Mouse (Mus musculus): ENCODE measurements at regions not wholly inside any gene's neighbourhood (a gene's known extent, or its start where the extent isn't known, plus 50 kb on each side); places are given as distances from the start of the nearest gene placed in this dataset.
"Not testable (repeated sequence)": the region's sequence is repeated elsewhere in the genome, so short reads cannot be mapped to it uniquely, and the experiment has no call there.

GRCm38 (mm10) chr6:60657117-60657911 lies 172.3 kb downstream of the Snca start:
- DNase-seq (ENCODE audit: low spot score) = no peak

- not testable (repeated sequence) for DNase-seq (ENCODE audit: low spot score)
Observed at GRCm38 (mm10) chr6:60646983-60647617, 182.6 kb downstream of the Snca start.

DNA sequence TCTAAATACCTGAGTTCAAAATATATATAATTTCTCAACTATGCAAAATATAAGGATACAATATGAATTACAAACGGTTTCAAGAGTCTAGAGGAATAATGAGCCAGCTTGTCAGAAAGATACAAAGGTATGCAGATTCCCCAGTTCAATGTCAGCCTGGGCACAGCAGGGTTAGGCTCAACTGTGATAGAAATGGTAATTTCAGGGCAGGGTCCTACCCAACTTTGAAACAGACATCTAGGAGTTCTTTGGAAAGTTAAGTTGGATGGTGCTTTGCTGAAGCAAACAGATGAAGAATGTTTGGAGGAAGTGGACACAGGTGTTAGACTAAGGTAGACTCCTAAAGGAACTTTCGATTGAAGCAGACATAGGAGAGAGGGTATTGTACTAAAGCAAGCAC lies 187.4 kb downstream of the Snca start:
- no peak for DNase-seq (ENCODE audit: low spot score)

- DNase-seq (ENCODE audit: low spot score) = no peak
Observed at GRCm38 (mm10) chr6:60616313-60616712, 213.3 kb downstream of the Snca start.

DNA sequence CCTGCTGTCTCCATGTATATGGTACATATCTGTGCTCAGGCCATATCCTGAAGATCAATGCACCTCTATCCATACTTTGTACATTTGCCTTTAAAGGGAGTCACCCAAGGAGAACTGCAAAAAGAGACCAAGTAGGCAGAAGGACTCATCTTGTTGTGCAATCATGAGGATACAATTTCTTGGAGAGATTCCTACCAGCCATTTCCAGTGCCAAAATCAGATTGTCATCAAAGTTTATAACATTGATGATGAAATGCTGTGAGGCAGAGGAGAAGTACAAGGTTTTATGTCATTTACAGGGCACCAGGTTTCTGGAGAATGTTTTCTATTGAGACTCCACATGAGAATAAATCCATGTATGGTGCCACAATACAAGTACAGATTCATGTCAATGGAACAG lies 229.5 kb downstream of the Snca start:
- no peak for DNase-seq (ENCODE audit: low spot score)

- DNase-seq (ENCODE audit: low spot score) = no peak
Observed at GRCm38 (mm10) chr6:60564261-60564660, 265.4 kb downstream of the Snca start.

GRCm38 (mm10) chr6:60555590-60556235 lies 273.9 kb downstream of the Snca start:
- peak; percentile 2 for DNase-seq (ENCODE audit: low spot score)
